Mouse (Mus musculus): Measurements from ENCODE around the gene Clk4. TPM values are rescaled to one million over a fixed set of nuclear protein-coding genes. Genes with fewer than 3 reads are reported as not detected.

Gene Clk4
- polyA plus RNA-seq (2016; fragmentation: Nextera tagmentation; extraction: Ambion mirVana), result 141 and 153 TPM in 2 replicates

DNA sequence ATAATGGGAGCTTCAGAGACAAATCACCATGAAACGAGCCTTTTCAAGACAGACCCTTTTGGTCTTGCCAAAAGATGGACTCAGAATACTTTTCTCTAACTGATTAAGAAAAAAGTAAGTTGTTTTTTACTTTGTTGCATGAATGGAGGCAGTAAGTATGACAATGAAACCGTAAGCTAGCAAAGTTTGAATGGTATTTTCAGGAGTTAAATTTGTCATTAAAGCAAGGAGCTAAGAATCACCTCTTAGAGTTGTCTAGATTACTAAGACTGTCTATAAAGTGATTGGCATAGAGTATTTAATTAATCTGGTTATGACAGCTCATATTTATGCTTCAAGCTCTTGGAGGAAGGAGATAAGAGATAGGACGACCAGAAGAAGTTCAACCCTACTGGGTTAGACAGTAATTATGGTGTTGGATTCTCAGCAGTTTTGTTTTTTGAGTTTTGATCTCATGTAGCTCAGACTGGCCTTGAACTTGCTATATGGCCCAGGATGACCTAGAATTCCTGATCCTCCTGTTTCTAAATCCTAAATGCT is at the start of gene Clk4:
Clk4 (plus strand) TSS at position 51 of the 540 bp plus-strand sequence.
- WGBS, result 77% methylated on average over 3 of the region's 3 CpGs
- no peak for ATAC-seq (ENCODE audit: low FRiP score)
- H3K4me1 ChIP-seq, result peaks cover 27% of the 10 kb centered on the region
- H3K36me3 ChIP-seq (replicated peaks), result 0 out of 2 replicates have a peak, but pooled peaks cover under 1% of the 10 kb centered on the region
- H3K27me3 ChIP-seq, result no peaks in the 10 kb centered on the region
- H3K9me3 ChIP-seq, result no peaks in the 10 kb centered on the region
- H3K4me3 ChIP-seq (replicated peaks), result peak within 1 kb of the TSS; percentile 79
- peak within 1 kb of the TSS; percentile 93 for H3K27ac ChIP-seq
- peak within 1 kb of the TSS; percentile 67 for H3K9ac ChIP-seq
- H3K4me2 ChIP-seq, result peak within 1 kb of the TSS; percentile 79

DNA sequence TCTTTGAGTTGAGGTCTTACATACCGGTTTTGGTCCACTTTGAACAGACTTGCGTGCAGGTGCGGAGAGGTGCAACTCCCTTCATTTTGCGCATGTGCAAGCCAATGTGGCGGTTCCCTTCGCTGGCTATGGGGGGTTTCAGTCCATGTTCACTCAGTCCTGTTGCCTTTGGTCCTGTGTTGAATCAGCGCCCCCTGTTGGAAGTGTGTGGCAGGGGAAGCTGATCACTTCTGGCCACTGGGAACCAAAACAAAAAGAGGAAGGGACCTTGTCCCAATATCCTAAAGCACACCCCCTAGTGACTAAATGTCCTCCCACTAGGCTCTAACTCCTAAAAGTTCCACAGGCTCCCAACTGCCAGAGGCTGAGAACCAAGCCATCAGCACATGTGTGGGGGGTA is 47.5 kb upstream of the Clk4 start:
- 84% methylated on average over 7 of the region's 7 CpGs for WGBS
- no peak overlapping the region for H3K4me2 ChIP-seq
- H3K27ac ChIP-seq, result no peak overlapping the region
- H3K9ac ChIP-seq, result no peak overlapping the region
- H3K36me3 ChIP-seq (replicated peaks), result no peaks in the 10 kb centered on the region
- H3K4me1 ChIP-seq, result no peaks in the 10 kb centered on the region
- no peaks in the 10 kb centered on the region for H3K27me3 ChIP-seq
- H3K4me3 ChIP-seq (replicated peaks), result no peak overlapping the region
- no peaks in the 10 kb centered on the region for H3K9me3 ChIP-seq
- no peak for ATAC-seq (ENCODE audit: low FRiP score)

DNA sequence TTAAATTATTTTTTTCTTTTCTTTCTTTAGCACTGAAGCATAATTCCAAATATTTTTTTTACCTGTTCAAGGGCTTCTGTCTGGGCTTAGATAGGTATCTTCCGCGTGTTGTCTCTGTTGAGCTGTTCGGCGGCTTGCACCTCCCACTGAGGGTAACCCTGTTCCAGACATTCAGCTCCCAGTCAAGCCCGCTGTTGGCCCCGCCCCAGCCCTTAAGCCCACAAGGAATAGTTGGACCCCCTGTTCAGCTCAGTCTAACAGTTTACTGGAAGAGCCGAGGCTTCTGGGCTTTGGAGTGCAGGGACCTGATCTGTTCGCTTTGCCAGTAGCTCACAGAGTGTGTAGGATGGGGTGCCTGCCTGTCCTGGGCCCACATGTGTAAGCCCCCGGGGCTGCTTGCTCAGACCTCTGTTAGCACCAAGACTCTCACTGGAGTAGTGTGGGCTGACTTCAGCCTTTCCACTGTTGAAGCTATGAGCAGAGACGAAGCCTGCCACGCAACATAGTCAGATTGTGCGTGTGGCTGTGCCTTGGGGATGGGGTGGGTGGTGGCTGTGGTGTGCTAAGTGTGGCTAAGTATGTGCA is 42.0 kb upstream of the Clk4 start:
- no peaks in the 10 kb centered on the region for H3K27me3 ChIP-seq
- WGBS, result 84% methylated on average over 12 of the region's 12 CpGs
- no peak overlapping the region for H3K4me3 ChIP-seq (replicated peaks)
- H3K4me2 ChIP-seq, result no peak overlapping the region
- ATAC-seq (ENCODE audit: low FRiP score), result no peak
- no peaks in the 10 kb centered on the region for H3K4me1 ChIP-seq
- H3K36me3 ChIP-seq (replicated peaks), result no peaks in the 10 kb centered on the region
- H3K9me3 ChIP-seq, result no peaks in the 10 kb centered on the region
- H3K9ac ChIP-seq, result no peak overlapping the region
- no peak overlapping the region for H3K27ac ChIP-seq

DNA sequence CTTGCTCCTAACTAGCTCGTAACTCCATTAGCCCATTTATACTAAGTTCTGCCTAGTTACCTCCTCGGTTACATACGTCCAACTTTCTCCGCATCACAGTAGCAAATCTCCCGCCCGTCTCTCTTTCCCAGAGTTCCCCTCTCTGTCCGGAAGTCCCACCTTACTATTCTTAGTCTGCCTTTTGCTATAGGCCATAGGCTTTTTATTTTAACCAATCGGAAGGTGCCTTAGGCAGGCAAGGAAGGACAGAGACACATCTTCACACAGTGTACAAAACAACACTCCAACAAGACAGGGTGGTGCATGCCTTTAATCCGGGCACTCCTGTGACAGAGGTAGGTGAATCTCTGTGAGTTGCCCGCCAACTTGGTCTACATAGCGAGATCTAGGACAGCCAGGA is 41.2 kb upstream of the Clk4 start, which contains the start of gene Gm12569:
Gm12569 (plus strand) TSS at position 166 of the 400 bp plus-strand sequence.
- Histone ChIP-seq H3K27me3 (no peaks in the 10 kb centered on the region), H3K36me3 (replicated peaks) (no peaks in the 10 kb centered on the region), H3K4me3 (replicated peaks) (no peak within 1 kb of the TSS), H3K4me2 (no peak within 1 kb of the TSS), H3K27ac (no peak within 1 kb of the TSS), H3K9ac (no peak within 1 kb of the TSS), H3K9me3 (no peaks in the 10 kb centered on the region), H3K4me1 (no peaks in the 10 kb centered on the region)
- 95% methylated on average over 11 of the region's 11 CpGs for WGBS
- no peak for ATAC-seq (ENCODE audit: low FRiP score)

DNA sequence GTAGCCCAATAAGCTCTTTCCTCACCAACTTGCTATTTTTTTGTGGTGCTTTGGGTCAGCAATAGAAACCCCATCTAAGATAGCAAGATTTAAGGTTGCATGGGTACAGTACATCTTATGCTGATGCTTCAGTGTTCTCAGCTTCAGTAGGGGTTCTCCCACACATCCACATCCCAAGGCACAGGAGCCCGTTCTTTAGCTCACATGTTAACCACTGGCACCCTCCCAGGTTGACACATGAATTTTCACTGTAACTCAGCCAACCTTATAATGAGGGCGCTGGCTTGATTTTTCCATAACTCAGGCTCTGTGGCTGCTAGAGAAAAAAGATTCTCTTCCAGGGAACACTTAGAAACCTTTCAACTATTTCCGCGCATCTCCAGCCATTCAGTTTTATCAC is 34.4 kb upstream of the Clk4 start:
- H3K9ac ChIP-seq, result no peak overlapping the region
- no peak for ATAC-seq (ENCODE audit: low FRiP score)
- H3K9me3 ChIP-seq, result no peaks in the 10 kb centered on the region

DNA sequence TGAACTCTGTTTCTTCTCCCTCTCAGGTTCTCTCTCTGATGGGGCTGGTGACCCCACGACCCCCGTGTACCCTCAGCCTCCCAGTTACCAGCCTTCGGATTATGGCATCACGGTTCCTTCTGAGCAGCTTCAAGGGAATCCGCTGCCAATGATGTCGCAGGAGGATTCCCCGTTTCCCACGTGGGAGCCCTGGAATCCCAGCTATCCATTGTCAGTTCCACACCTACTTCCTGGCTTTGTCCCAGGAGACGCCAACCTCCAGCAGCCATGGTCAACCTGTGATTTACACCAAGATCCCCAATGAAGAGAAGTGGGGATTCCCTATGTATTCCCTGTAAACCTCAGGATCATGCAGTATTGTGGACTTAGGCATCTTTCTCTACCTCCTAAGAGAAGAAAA is 26.9 kb upstream of the Clk4 start:
- Histone ChIP-seq H3K4me1 (no peaks in the 10 kb centered on the region), H3K4me2 (no peak overlapping the region), H3K4me3 (replicated peaks) (no peak overlapping the region), H3K36me3 (replicated peaks) (no peaks in the 10 kb centered on the region), H3K9ac (no peak overlapping the region), H3K27me3 (no peaks in the 10 kb centered on the region), H3K27ac (no peak overlapping the region), H3K9me3 (no peaks in the 10 kb centered on the region)
- no peak for ATAC-seq (ENCODE audit: low FRiP score)
- 83% methylated on average over 9 of the region's 9 CpGs for WGBS

More for the DNA sequence above, 34.4 kb upstream of the Clk4 start:
- H3K4me2 ChIP-seq, result no peak overlapping the region
- H3K4me3 ChIP-seq (replicated peaks), result no peak overlapping the region
- no peaks in the 10 kb centered on the region for H3K27me3 ChIP-seq
- H3K4me1 ChIP-seq, result no peaks in the 10 kb centered on the region
- H3K27ac ChIP-seq, result no peak overlapping the region
- no peaks in the 10 kb centered on the region for H3K36me3 ChIP-seq (replicated peaks)
- 93% methylated on average over 4 of the region's 4 CpGs for WGBS

DNA sequence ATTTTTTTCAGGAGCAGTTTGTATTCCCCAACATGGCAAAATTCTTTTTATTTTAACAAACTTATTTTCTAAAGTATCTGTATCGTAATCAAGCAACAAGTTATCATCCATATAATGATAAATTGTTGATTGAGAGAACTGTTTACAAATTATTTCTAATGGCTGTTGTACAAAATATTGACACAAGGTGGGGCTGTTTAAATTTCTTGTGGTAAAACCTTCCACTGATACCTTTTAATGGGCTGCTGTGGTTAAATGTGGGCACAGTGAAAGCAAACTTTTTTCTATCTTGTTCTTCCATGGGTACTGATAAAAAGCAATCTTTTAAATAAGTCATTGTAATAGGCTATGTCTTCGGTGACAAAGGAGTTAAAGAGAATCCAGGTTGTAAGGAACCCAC is 18.6 kb upstream of the Clk4 start:
- Histone ChIP-seq H3K36me3 (replicated peaks) (no peaks in the 10 kb centered on the region), H3K4me3 (replicated peaks) (no peak overlapping the region), H3K27me3 (no peaks in the 10 kb centered on the region), H3K27ac (no peak overlapping the region), H3K9me3 (no peaks in the 10 kb centered on the region), H3K9ac (no peak overlapping the region), H3K4me2 (no peak overlapping the region), H3K4me1 (no peaks in the 10 kb centered on the region)
- no peak for ATAC-seq (ENCODE audit: low FRiP score)
- WGBS, result 94% methylated on average over 2 of the region's 2 CpGs

DNA sequence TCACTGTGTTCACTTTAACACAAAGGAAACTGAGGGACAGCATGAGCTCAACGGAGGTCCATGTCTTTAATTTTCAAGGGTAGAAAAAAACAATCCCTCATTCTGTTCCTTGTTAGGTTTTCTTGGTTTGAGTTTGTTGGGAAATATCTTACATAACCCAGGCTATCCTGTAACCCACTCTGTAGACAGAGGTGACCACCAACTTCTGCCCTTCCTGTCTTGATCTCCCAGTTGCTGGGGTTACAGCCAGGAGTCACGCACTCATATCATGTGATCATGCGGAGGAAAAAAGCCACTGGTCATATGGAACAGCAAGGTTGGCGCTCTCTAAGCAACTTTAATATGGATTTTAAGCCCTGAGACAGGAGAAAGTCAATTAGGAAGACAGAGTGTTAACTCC is 4.5 kb upstream of the Clk4 start:
- Histone ChIP-seq H3K4me2 (no peak overlapping the region), H3K27ac (no peak overlapping the region), H3K36me3 (replicated peaks) (no peaks in the 10 kb centered on the region), H3K9ac (no peak overlapping the region), H3K27me3 (no peaks in the 10 kb centered on the region), H3K9me3 (no peaks in the 10 kb centered on the region), H3K4me3 (replicated peaks) (no peak overlapping the region), H3K4me1 (peaks cover under 1% of the 10 kb centered on the region; the same call in 1 of the 2 replicates)
- no peak for ATAC-seq (ENCODE audit: low FRiP score)
- 87% methylated on average over 4 of the region's 4 CpGs for WGBS

DNA sequence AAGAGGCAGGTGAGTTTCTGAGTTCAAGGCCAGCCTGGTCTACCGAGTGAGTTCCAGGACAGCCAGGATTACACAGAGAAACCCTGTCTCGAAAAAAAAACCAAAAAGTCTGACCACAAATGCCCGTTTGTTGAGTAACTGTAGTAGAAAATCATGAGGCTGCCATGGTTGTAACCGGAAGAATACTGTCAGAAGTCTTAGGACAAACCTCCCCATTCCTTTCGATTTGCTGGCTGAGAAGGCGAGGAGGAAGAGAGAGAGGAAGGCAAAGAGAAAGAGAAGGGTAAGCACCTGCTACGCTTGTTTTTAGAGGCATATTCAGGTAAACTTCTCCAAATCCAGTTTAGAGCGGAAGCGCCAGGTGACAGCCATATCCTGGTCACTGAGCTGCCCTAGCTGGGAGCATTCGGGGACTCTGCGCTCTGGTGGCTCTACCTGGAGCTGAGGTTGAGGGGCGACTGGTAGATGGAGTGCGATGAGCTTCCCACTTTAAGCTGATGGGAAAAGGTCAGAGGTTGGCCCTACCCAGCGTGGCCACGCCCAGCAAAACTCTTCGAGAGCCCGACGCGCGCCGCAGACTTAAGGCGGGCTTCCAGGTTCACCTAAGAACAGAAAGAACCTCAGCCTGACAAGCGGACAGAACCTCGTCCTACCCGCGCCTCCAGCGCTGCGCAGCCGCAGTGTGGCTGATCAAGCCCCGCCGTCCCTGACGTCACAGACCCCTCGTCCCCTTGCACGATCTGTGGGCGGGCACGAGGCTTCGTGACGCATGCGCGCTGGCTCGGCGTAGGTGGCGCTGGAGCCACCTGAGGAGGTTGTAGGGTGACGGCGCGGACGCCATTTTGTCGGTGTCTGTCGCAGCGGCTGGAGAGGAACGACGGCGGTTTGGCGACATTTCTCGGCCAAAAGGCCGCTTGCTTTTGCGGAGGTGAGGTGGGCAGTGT is 1.1 kb downstream of the Clk4 start, which contains the start of gene BC049762:
BC049762 (minus strand) TSS at position 705 of the 944 bp plus-strand sequence.
- Histone ChIP-seq H3K9ac (peak within 1 kb of the TSS; percentile 87), H3K4me3 (replicated peaks) (peak within 1 kb of the TSS; percentile 79), H3K27ac (peak within 1 kb of the TSS; percentile 93), H3K4me2 (peak within 1 kb of the TSS; percentile 79), H3K4me1 (peaks cover 27% of the 10 kb centered on the region), H3K27me3 (no peaks in the 10 kb centered on the region), H3K36me3 (replicated peaks) (peaks cover 5% of the 10 kb centered on the region; the same call in 1 of the 2 replicates), H3K9me3 (no peaks in the 10 kb centered on the region)
- WGBS, result 9% methylated on average over 57 of the region's 57 CpGs
- ATAC-seq (ENCODE audit: low FRiP score), result peak; percentile 98

DNA sequence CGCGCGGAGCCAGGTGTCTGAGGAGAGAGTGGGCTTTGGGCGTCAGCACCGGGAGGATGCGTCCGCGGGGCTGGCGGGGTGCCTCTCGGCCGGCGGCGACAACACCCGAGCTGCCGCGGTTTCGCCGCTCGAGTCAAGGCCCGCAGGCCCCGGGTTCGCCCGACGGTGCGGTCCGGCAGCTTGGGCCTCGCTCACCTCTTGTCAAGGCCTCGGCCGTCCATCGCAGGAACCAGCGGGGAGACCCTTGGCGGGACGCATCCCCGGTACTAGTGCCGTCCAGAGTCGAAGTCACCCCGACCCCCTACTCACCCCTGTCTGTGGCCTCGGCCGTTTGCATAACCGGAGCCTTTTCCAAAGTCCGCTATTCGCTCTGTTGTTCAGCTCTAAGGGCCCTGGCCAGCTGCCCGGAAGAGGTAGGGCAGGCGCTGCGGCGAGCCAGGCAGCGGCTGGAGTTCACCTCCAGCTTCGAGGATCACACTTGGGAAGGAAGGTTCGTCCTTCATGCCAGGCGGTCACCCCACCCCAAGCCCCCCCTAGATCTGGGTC is 1.8 kb downstream of the Clk4 start:
- peak overlapping the region; percentile 79 for H3K4me2 ChIP-seq
- ATAC-seq (ENCODE audit: low FRiP score), result peak; percentile 75
- peak overlapping the region; percentile 93 for H3K27ac ChIP-seq
- H3K27me3 ChIP-seq, result no peaks in the 10 kb centered on the region
- peak overlapping the region; percentile 79 for H3K4me3 ChIP-seq (replicated peaks)
- H3K36me3 ChIP-seq (replicated peaks), result peaks cover 5% of the 10 kb centered on the region; the same call in 1 of the 2 replicates
- no peaks in the 10 kb centered on the region for H3K9me3 ChIP-seq
- H3K9ac ChIP-seq, result peak overlapping the region; percentile 87
- H3K4me1 ChIP-seq, result peaks cover 27% of the 10 kb centered on the region
- WGBS, result under 1% methylated on average over 39 of the region's 50 CpGs

DNA sequence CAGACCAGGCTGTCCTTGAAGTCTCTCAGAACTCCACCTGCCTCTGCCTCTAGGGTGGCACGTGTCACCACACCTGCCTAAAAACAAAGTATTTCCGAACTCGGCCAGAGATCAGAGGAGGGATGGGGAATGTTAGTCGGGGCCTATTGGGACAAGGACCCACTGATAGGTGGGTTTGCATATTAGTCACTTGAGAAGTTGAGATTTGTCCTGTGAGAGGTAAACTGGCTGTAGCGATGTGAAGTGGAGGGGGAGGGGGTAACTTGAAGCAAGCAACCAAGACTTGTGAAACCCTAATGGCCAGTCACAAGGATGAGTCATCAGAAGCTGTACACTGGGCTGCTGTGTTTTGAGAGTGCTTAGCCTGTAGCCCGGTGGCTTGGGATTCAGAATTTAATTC is 2.8 kb downstream of the Clk4 start:
- Histone ChIP-seq H3K4me1 (peaks cover 27% of the 10 kb centered on the region), H3K9me3 (no peaks in the 10 kb centered on the region), H3K4me2 (peak overlapping the region; percentile 79), H3K27me3 (no peaks in the 10 kb centered on the region), H3K9ac (peak overlapping the region; percentile 46), H3K27ac (no peak overlapping the region), H3K4me3 (replicated peaks) (peak overlapping the region; percentile 79), H3K36me3 (replicated peaks) (peaks cover 5% of the 10 kb centered on the region; the same call in 1 of the 2 replicates)
- ATAC-seq (ENCODE audit: low FRiP score), result no peak
- 34% methylated on average over 6 of the region's 6 CpGs for WGBS

DNA sequence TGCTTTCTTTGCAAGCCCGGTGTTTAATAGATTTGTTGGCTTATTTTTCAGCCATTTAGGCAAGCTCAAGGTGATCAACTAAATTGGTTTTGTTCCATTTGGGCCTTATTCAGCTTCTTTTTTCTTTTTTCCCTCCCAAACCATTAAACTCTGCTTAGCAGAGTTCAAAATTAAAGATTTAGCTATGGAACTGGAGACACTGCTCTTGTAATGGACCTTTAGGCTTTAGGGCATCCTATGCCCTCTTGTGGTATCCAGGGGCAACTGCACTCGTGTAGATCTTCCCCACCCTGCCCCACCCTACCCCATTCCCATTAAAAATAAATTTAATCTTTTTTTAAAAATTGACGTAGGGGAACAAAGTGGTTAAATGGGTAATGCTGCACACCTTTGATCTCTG is 3.8 kb downstream of the Clk4 start:
- no peaks in the 10 kb centered on the region for H3K9me3 ChIP-seq
- peaks cover 8% of the 10 kb centered on the region for H3K36me3 ChIP-seq (replicated peaks)
- H3K9ac ChIP-seq, result no peak overlapping the region
- no peak for ATAC-seq (ENCODE audit: low FRiP score)
- peak overlapping the region; percentile 79 for H3K4me2 ChIP-seq
- no peaks in the 10 kb centered on the region for H3K27me3 ChIP-seq
- H3K4me3 ChIP-seq (replicated peaks), result no peak overlapping the region
- WGBS, result 52% methylated on average over 3 of the region's 3 CpGs
- no peak overlapping the region for H3K27ac ChIP-seq
- peaks cover 27% of the 10 kb centered on the region for H3K4me1 ChIP-seq

Measured in forebrain, embryonic 12.5 days (tissue).